Mouse (Mus musculus): ENCODE results near the gene Mfsd12. TPM values are rescaled to one million over a fixed set of nuclear protein-coding genes. Genes with fewer than 3 reads are reported as not detected.

Gene Mfsd12
- total and polyA plus RNA-seq, 3 experiments = 22.5 to 29.0 TPM; not detected in 1

DNA sequence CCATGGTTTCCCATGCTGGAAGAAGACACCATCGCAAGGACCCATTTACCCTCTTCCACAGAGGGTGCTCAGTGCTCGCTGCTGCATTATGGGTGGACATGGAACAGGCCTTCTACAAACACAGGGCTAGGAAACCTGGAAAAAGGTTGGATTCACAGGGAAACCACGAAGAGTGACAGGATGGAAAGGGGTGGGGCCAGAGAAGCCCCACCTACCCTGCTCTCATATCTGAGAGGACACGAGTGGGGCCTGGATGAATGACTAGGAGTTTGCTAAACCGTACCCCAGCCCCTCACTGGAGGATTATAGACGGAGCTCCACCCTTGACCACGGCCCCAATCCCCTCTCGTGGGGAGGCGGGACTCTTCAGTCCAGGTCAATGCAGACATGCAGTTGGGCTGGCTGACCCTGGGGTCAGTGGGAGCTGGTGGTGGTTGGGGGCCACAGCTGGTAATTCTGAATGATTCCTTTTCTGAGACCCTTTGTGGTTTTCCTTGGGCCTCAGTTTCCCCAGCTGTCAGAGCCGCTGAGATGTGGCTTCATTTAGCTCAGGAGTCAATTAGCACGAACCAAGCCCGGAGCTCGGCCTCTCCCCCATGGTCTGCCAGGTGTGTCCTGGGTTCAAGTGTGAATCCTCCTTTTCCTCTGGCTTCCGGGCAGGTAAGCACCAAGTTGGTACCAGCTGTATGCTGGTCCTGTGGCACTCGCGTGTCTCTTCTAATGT is 55.5 kb downstream of the Mfsd12 start:
- Histone ChIP-seq H3K4me1 (ENCODE audit: control insufficient read depth in 1 of 2, insufficient read depth in 2 of 2, low read length in 2 of 2) (peaks cover 3 to 13% of the 10 kb centered on the region in 2 experiments; a peak in 3 of 4 replicates), H3K27me3 (ENCODE audit: control insufficient read depth in 1 of 2, insufficient read depth in 2 of 2, low read length in 2 of 2) (no peaks in the 10 kb centered on the region), H3K4me3 (ENCODE audit: control insufficient read depth in 1 of 2, insufficient read depth in 1 of 2, low read depth in 2 of 2, low read length in 2 of 2) (no peak overlapping the region), H3K9me3 (replicated peaks; ENCODE audit: insufficient read depth, low read length) (no peaks in the 10 kb centered on the region), H3K79me2 (ENCODE audit: control insufficient read depth, insufficient read depth, low read length, poor library complexity) (no peaks in the 10 kb centered on the region), H3K27ac (ENCODE audit: control insufficient read depth, low read depth, low read length) (no peak overlapping the region), H3K36me3 (ENCODE audit: control insufficient read depth in 1 of 2, insufficient read depth in 2 of 2, low read length in 2 of 2) (peaks cover 0 to 8% of the 10 kb centered on the region in 2 experiments; a peak in 2 of 4 replicates), H3K9ac (ENCODE audit: control insufficient read depth, low read depth, low read length, poor library complexity, severe bottlenecking) (no peak overlapping the region)
- TF ChIP-seq UBTF (IDR thresholded peaks at IDR 0.05; ENCODE audit: borderline replicate concordance, insufficient read depth, low read depth, low read length) (no peak), SIN3A (IDR thresholded peaks at IDR 0.05; ENCODE audit: low read length) (no peak), KAT2A (conservative IDR thresholded peaks at IDR 0.05; ENCODE audit: low read depth, low read length) (no peak), MEF2A (IDR thresholded peaks at IDR 0.05; ENCODE audit: extremely low read depth, insufficient replicate concordance, low read depth, low read length, poor library complexity, severe bottlenecking) (no peak), MAZ (IDR thresholded peaks at IDR 0.05; ENCODE audit: low read depth, low read length) (no peak), SMC3 (IDR thresholded peaks at IDR 0.05; ENCODE audit: low read depth, low read length) (no peak), MYB (IDR thresholded peaks at IDR 0.05; ENCODE audit: low read depth, low read length) (no peak), USF1 (IDR thresholded peaks at IDR 0.05; ENCODE audit: low read depth, low read length) (no peak), TAL1 (IDR thresholded peaks at IDR 0.05; ENCODE audit: low read length) (no peak), ZC3H11A (IDR thresholded peaks at IDR 0.05; ENCODE audit: low read depth, low read length) (no peak), MAX (IDR thresholded peaks at IDR 0.05; ENCODE audit: low read length) (no peak), ZNF384 (IDR thresholded peaks at IDR 0.05; ENCODE audit: low read depth, low read length) (no peak), GATA1 (IDR thresholded peaks at IDR 0.05; ENCODE audit: low read depth, low read length) (no peak), TBP (IDR thresholded peaks at IDR 0.05; ENCODE audit: low read depth, low read length) (no peak), JUND (IDR thresholded peaks at IDR 0.05; ENCODE audit: low read depth, low read length) (no peak), POLR2AphosphoS5 (IDR thresholded peaks at IDR 0.05; ENCODE audit: borderline replicate concordance, low read depth, low read length) (no peak), GABPA (IDR thresholded peaks at IDR 0.05; ENCODE audit: low read depth, low read length) (no peak), RCOR1 (IDR thresholded peaks at IDR 0.05; ENCODE audit: low read depth, low read length) (no peak), TCF12 (IDR thresholded peaks at IDR 0.05; ENCODE audit: low read depth, low read length) (no peak), USF2 (IDR thresholded peaks at IDR 0.05; ENCODE audit: borderline replicate concordance in 1 of 2, insufficient read depth in 1 of 2, low read depth in 1 of 2, low read length in 2 of 2) (no peak)
- DNase-seq (ENCODE audit: low read depth, low spot score) = no peak

All from MEL (cell line).